Mouse (Mus musculus) CH12.LX (cell line): ENCODE results near the gene Amd1. TPM values are rescaled to one million over a fixed set of nuclear protein-coding genes. Genes with fewer than 3 reads are reported as not detected.
A peak's percentile ranks its signal among the peaks of the same experiment; 100 is the strongest.

Experiments
- DNase-seq: peaks from one replicate; pipeline ENCODE4 v3.0.0-alpha.2; 2013; ENCODE audit errors: extremely low read depth
- H3K27ac ChIP-seq: 2 replicates; pipeline ENCODE4 v1.5.1; 2012; ENCODE audit warnings: low read depth, mild to moderate bottlenecking, control low read depth, moderate library complexity; ENCODE audit not compliant: insufficient read depth
- H3K27me3 ChIP-seq: replicated peaks from 2 replicates; pipeline ENCODE3; 2012; ENCODE audit warnings: inconsistent platforms
- H3K36me3 ChIP-seq, 2 experiments: replicated peaks in 1 of 2; 2 replicates each; pipeline versions ENCODE3 to v1.6.1; 2012; ENCODE audit warnings: inconsistent platforms in 1 of 2, low read length in 1 of 2, mild to moderate bottlenecking in 1 of 2, mixed read lengths in 1 of 2, moderate library complexity in 1 of 2; ENCODE audit not compliant: control insufficient read depth in 1 of 2, insufficient read depth in 1 of 2
- H3K4me1 ChIP-seq, 2 experiments: 2 replicates each; pipeline ENCODE4 v1.6.1; 2012; ENCODE audit warnings: inconsistent platforms in 1 of 2, moderate library complexity in 1 of 2; ENCODE audit not compliant: insufficient read depth in 2 of 2, control insufficient read depth in 1 of 2
- H3K4me2 ChIP-seq: 2 replicates; pipeline ENCODE4 v1.6.1; 2012; ENCODE audit warnings: low read depth, mild to moderate bottlenecking, control low read depth; ENCODE audit not compliant: poor library complexity, insufficient read depth, severe bottlenecking
- H3K4me3 ChIP-seq, 3 experiments: fragments of 150-350 bp in 1 of 3; sonication (generic) in 1 of 3; replicated peaks in 1 of 3; 2 replicates each; pipeline versions ENCODE3 to v1.5.1; 2011 to 2012; ENCODE audit warnings: low read depth in 2 of 3, low read length in 2 of 3, mild to moderate bottlenecking in 2 of 3, moderate library complexity in 2 of 3, control low read depth in 1 of 3, improper control_type of control experiment in 1 of 3, inconsistent platforms in 1 of 3, mixed read lengths in 1 of 3; ENCODE audit not compliant: poor library complexity in 1 of 3
- H3K79me2 ChIP-seq: replicated peaks from 2 replicates; pipeline ENCODE4 v1.6.1; 2012; ENCODE audit warnings: mild to moderate bottlenecking, moderate library complexity; ENCODE audit not compliant: control insufficient read depth, poor library complexity, insufficient read depth, severe bottlenecking; ENCODE audit errors: extremely low read depth
- H3K9ac ChIP-seq: 2 replicates; pipeline ENCODE4 v1.6.1; 2012; ENCODE audit warnings: low read depth, mild to moderate bottlenecking, control low read depth, moderate library complexity; ENCODE audit not compliant: insufficient read depth
- H3K9me3 ChIP-seq: replicated peaks from 2 replicates; pipeline ENCODE3; 2012; ENCODE audit warnings: low read length, inconsistent platforms, mixed read lengths
- BHLHE40 ChIP-seq: IDR thresholded peaks from 2 replicates; pipeline ENCODE4 v1.6.1; 2011; ENCODE audit warnings: mild to moderate bottlenecking, low read depth, low read length, improper control_type of control experiment
- CHD1 ChIP-seq: IDR thresholded peaks from 2 replicates; pipeline ENCODE4 v1.6.1; 2012; ENCODE audit warnings: low read depth, low read length, improper control_type of control experiment, inconsistent platforms
- CHD2 ChIP-seq: IDR thresholded peaks from 2 replicates; pipeline ENCODE4 v1.6.1; 2011; ENCODE audit warnings: low read length, improper control_type of control experiment
- E2F4 ChIP-seq: IDR thresholded peaks from 2 replicates; pipeline ENCODE4 v1.6.1; 2011; ENCODE audit warnings: low read depth, low read length, improper control_type of control experiment; ENCODE audit not compliant: insufficient replicate concordance
- GABPA ChIP-seq: IDR thresholded peaks from 2 replicates; pipeline ENCODE4 v1.6.1; 2012; ENCODE audit warnings: low read depth, low read length, improper control_type of control experiment, inconsistent platforms; ENCODE audit not compliant: insufficient replicate concordance
- HCFC1 ChIP-seq: IDR thresholded peaks from 2 replicates; pipeline ENCODE4 v1.6.1; 2012; ENCODE audit warnings: low read depth, mild to moderate bottlenecking, inconsistent platforms, low read length, improper control_type of control experiment
- IRF4 ChIP-seq: IDR thresholded peaks from 2 replicates; pipeline ENCODE4 v1.6.1; 2014; ENCODE audit warnings: low read depth, mild to moderate bottlenecking, inconsistent platforms, low read length, improper control_type of control experiment
- MYC ChIP-seq: IDR thresholded peaks from 2 replicates; pipeline ENCODE4 v1.6.1; 2011; ENCODE audit warnings: low read depth, mild to moderate bottlenecking, improper control_type of control experiment, low read length
- TBP ChIP-seq: conservative IDR thresholded peaks from 2 replicates; pipeline ENCODE4 v1.6.1; 2011; ENCODE audit warnings: low read depth, low read length, improper control_type of control experiment
- UBTF ChIP-seq: IDR thresholded peaks from 2 replicates; pipeline ENCODE4 v1.6.1; 2012; ENCODE audit warnings: low read depth, mild to moderate bottlenecking, inconsistent platforms, low read length, improper control_type of control experiment, moderate library complexity
- USF2 ChIP-seq: conservative IDR thresholded peaks from 2 replicates; pipeline ENCODE4 v1.6.1; 2011; ENCODE audit warnings: low read depth, low read length, improper control_type of control experiment
- dilution Hi-C: fragments of 300-500 bp; cut with MboI; formaldehyde crosslinking; loops from 2 replicates; pipeline ENCODE4 v1.14.3; 2020; ENCODE audit warnings: low sequenced_read_pairs; ENCODE audit not compliant: extremely low pct_unique_long_range_greater_than_20kb, extremely low pct_ligation_motif_present
- in situ Hi-C: fragments of 300-500 bp; cut with MboI; formaldehyde crosslinking; loops from 3 replicates; pipeline ENCODE4 v1.14.3; 2019; ENCODE audit warnings: low sequenced_read_pairs, low pct_ligation_motif_present, low pct_unique_long_range_greater_than_20kb, mixed read lengths
- polyA plus RNA-seq: library from polyadenylated mRNA; unstranded; fragments of >175 nt; gene quantifications from 2 replicates; pipeline ENCODE4 v1.2.1, GENCODE M21; 2012; ENCODE audit warnings: low read depth; ENCODE audit not compliant: insufficient read length
- total RNA-seq, 2 experiments: library from RNA; depleted of rRNA; stranded (reverse); fragments of 300-350 nt in 1 of 2; fragments of >200 nt in 1 of 2; gene quantifications; 2 replicates each; pipeline ENCODE4 v1.2.3; 2012 to 2014

Gene Amd1
- total and polyA plus RNA-seq, 3 experiments = 88.3 to 266 (median 165) TPM

DNA sequence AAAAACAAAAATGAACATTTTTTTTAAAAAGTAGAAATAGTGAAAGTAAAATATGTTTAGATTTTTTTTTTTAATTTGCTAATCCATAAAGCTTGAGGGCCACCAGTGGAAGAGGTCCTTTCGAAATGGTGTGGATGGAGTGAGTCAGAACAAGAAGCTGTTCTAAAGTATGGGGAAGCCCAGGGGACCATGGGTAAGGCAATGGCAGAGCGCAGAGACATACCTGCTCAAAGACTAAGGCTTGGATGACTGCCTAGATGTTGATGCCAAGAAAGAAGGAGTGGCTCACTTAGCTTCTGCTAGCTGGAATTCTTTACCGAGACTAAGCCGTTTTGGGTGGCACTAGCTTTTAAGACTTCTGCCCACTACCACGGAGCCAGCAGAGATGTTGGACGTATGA is 39.8 kb downstream of the Amd1 start:
- H3K9ac ChIP-seq = peak overlapping the region; percentile 80
- H3K27ac ChIP-seq = peak overlapping the region; percentile 73
- H3K9me3 ChIP-seq = no peaks in the 10 kb centered on the region
- no peaks in the 10 kb centered on the region for H3K79me2 ChIP-seq
- peak; percentile 80 for TF ChIP-seq IRF4
- no peak for TF ChIP-seq GABPA
- no peak for TF ChIP-seq HCFC1
- no peaks in the 10 kb centered on the region for H3K27me3 ChIP-seq
- in situ Hi-C loops (no loop called here), dilution Hi-C loops (no loop called here)
- H3K4me3 ChIP-seq = peak overlapping the region in 1 of 3 experiments; percentile 52
- no peaks in the 10 kb centered on the region for H3K36me3 ChIP-seq
- peaks cover 4 to 20% of the 10 kb centered on the region in 2 experiments; a peak in 3 of 4 replicates for H3K4me1 ChIP-seq
- peak overlapping the region; percentile 93 for H3K4me2 ChIP-seq
- no peak for DNase-seq

- peak; percentile 62; the same call in 1 of the 2 replicates for TF ChIP-seq MYC
- 0 out of 2 replicates have a peak, but pooled peaks have one; percentile 16 for TF ChIP-seq CHD2
- TF ChIP-seq UBTF = no peak
- Histone ChIP-seq H3K9me3 (no peaks in the 10 kb centered on the region), H3K36me3 (peaks cover 0 to 4% of the 10 kb centered on the region in 2 experiments), H3K79me2 (no peaks in the 10 kb centered on the region), H3K27me3 (no peaks in the 10 kb centered on the region), H3K4me1 (peaks cover 8 to 28% of the 10 kb centered on the region in 2 experiments), H3K4me2 (no peak overlapping the region), H3K4me3 (no peak overlapping the region), H3K9ac (no peak overlapping the region), H3K27ac (no peak overlapping the region)
- in situ Hi-C loops (no loop called here), dilution Hi-C loops (no loop called here)
- DNase-seq = no peak
Measured at GRCm38 (mm10) chr10:40260305-40260704, 41.7 kb downstream of the Amd1 start.

DNA sequence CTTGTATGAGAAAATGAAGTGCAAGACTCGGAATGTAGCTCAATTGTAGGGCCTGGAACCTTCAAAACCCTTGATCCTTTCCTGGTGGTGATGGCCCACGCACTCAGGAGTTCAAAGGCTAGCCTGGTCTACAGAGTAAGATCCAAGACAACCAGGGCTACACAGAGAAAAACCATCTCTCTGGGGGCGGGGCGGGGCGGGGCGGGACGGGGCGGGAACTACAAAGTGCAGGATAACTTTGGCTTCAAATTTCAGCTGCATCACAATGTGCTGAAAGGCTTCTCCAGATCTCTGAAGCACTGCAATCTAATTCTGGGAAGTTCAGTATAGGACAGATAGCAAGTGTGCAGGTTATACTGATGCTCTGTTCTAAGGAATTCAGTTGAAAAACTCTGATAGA is 42.4 kb downstream of the Amd1 start:
- H3K4me2 ChIP-seq = peak overlapping the region; percentile 59
- in situ Hi-C loops = loop anchor here (5.0 kb wide), 1 partner anchor 268 kb away; no protein-coding TSS in a partner anchor

More for the DNA sequence above, 42.4 kb downstream of the Amd1 start:
- DNase-seq = no peak
- peaks cover 0 to 4% of the 10 kb centered on the region in 2 experiments for H3K36me3 ChIP-seq
- no peaks in the 10 kb centered on the region for H3K9me3 ChIP-seq
- no peaks in the 10 kb centered on the region for H3K27me3 ChIP-seq
- dilution Hi-C loops = no loop called here
- no peak overlapping the region for H3K27ac ChIP-seq
- H3K4me1 ChIP-seq = peaks cover 8 to 28% of the 10 kb centered on the region in 2 experiments
- no peak overlapping the region for H3K4me3 ChIP-seq
- H3K9ac ChIP-seq = no peak overlapping the region
- TF ChIP-seq GABPA = no peak
- TF ChIP-seq UBTF = no peak
- TF ChIP-seq BHLHE40 = no peak
- no peak for TF ChIP-seq CHD1
- TF ChIP-seq MYC = no peak
- no peak for TF ChIP-seq USF2
- no peak for TF ChIP-seq TBP
- TF ChIP-seq E2F4 = 0 out of 2 replicates have a peak, but pooled peaks have one; percentile 29
- no peaks in the 10 kb centered on the region for H3K79me2 ChIP-seq
